Mouse (Mus musculus) embryo, embryonic 10 days (tissue): Measurements from ENCODE around the gene Nelfb.

Source experiments
- DNase-seq: peaks from one replicate; pipeline ENCODE4 v3.0.0-alpha.2; 2015; ENCODE audit warnings: low spot score

Gene Nelfb

DNA sequence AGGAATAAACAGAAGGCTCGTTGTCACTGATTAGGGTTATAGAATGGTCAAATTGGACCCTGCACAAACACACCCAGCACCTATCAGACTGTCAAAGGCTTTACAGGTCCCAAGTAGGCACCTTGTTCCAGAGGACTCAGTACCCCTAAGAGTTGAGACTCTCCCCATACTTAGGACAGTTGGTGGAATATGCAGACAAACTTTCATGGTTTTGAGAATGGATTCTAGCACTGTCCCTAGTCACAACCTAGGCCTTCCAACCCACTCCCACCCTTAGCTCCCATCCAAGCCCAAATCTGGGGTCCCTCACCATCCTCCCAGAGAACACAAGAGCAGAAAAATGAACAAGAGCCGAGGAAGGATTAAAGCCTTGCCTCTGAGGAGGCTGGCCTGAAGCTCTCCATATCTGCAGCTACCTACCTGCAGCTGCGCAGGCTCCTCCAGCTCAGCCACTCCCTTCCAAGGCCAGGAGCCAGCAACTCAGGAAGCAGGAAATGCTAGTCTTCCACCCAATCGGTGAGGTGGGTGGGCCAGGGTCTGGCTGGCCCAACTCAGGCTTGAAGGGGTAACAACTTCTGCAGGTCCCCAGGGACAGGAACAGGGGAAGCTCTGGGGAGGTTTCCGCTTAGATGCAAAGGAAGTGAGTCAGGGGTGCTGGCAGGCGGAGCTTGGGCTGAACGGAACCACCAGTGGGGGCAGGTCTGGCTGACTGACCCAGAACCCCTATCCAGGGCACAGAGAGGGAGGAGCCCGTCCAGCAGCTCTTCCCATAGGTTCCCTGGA lies 14.9 kb downstream of the Nelfb start, which contains the start of gene Tor4a:
Gene Tor4a (minus strand): TSS at position 715 of the 783 bp plus-strand sequence.
- peak; percentile 50 for DNase-seq

GRCm38 (mm10) chr2:25195211-25196156 lies 15.8 kb downstream of the Nelfb start:
- DNase-seq: peak; percentile 37

DNA sequence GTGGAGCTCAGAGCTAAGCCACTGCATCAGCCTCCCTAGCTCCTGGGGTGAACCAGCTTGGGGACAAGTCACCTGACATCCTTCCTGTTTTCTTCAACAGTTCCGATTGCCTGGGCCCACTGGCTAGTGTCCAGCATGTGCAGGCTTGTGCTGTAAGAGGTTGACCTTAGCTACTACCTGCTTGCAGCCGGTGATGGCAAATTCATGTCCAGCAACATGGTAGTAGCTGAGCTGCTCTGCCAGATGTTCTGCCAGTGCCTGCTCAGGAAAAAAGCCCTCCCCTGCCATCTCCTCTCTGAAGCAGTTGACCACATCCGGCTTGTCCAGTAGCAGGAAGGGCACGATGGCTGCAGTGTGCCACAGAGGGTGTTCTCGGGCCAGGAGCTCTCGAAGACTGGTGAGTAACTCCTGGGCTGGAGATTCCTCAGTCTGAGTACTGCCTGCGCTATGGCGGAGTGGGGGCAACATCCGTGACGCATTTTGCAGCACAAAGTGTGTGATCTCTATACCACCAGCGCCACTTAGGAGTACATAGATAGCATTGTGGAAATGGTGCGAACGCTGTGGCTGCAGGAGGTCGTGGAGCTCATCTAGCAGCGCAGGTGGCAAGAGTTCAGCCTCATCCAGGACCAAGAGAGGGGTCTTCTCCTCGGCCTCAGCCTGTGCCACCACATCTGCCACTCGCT lies 16.7 kb downstream of the Nelfb start:
- no peak for DNase-seq

- DNase-seq: no peak
Measured at GRCm38 (mm10) chr2:25194006-25194405, 17.3 kb downstream of the Nelfb start.

DNA sequence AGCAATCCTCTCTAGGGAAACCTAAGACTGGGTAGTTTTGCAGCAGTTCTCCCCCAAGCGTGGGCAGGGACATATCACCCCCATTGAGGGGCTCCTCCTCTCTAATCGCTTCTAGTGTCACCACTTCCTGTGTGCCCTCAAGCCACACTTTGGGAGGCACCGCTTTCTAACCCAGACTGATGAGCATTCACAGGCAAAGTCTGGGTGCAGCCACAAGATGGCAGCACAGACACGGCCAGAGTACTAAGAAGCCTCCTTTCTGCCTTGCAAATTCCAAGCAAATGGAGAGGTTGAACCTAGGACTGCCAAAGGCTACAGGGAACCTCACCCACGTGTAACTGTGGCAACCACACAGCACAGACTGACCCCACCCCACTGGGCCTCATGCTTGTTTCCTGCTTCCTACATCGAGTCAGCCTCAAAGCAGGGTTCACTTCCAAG lies 17.9 kb downstream of the Nelfb start:
- peak; percentile 94 for DNase-seq

DNA sequence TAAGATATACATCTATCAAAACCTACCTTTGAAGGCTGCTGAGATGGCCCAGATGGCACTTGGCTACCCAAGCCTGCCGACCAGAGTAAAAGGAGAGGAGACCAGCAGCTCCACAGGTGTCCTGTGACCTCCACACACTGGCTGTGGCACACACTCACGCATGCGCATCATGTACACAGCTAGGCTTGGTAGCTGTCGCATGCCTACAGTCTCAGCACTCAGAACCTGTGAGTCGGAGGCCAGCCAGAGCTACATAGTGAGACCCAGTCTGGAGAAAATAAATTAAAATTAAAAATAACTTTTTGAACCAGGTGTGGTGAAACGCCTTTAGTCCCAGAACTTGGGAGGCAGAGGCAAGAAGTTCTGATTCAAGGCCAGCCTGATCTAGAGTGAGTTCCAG lies 23.4 kb downstream of the Nelfb start:
- DNase-seq: no peak

- DNase-seq: no peak
Measured at GRCm38 (mm10) chr2:25186575-25186930, 24.7 kb downstream of the Nelfb start.

GRCm38 (mm10) chr2:25185625-25186574 lies 25.4 kb downstream of the Nelfb start:
- peak; percentile 90 for DNase-seq

GRCm38 (mm10) chr2:25184496-25184895 lies 26.8 kb downstream of the Nelfb start:
- no peak for DNase-seq

DNA sequence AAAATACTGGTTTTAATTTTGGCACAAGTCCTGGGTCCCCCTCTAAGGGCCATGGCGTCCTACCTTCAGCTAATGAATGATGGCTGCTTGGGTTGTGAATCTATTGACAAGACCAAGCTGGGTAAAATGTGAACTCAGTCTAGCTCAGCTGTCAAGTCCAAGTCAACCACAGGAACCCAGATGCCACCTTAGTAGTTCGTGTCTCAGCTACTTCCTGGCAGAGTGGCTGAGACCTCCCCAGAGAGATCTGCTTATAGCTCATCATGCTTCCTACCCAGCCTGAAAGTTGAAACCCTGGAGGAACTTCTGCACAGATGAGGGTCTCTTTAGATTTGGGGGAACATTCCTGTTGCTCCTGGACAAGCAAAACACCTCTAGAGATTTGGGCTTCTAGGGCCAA lies 28.0 kb downstream of the Nelfb start:
- no peak for DNase-seq

DNA sequence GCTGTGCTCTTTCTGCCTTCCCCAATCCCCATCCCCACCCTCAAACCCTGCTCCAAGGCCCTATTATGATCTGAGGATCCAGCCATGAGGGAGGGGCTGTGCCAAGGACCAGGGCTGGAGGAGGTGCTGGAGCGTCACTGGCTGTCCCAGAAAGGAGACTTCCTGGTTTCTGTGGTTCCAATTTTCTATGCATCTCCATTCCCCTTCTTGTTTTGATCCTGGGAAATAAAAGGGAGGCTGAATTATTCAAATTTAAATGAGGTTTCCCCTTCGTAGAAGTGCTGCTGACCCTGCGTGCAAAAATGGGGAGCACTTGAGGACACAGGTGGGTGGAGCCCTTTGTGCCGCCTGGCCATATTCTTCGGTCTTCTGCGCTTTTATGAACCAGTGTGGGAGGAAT lies 28.6 kb downstream of the Nelfb start:
- DNase-seq: peak; percentile 32

DNA sequence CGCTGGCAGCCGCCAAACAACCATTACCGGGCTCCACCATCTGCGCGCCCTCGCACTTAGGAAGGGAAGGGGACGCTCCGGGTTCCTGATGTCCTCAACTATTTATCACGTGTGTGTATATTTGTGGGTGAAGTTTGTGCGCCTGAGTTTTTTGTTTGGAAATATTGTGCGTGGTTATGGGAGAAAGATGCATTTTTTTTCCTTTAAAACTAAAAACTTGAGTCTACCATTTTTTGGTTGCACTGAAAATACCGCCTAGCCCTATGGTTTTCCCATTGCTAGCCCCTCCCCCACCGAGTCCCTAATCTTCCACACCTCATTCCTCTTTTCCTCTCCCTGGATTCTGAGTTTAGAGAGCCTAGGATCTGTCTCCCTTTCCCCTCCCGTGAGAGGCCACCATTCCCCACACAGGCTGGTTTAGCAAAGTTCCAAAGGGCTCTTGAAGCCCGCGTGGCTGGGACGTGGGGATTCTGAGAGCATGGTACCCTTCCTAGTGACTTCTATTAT lies 29.3 kb downstream of the Nelfb start:
- peak; percentile 48 for DNase-seq

- DNase-seq: peak; percentile 74
Measured at GRCm38 (mm10) chr2:25180973-25181890, 30.1 kb downstream of the Nelfb start.

GRCm38 (mm10) chr2:25180478-25180903 lies 30.8 kb downstream of the Nelfb start, which contains the start of gene Nrarp:
Nrarp (plus strand) TSS chr2:25180758.
- DNase-seq: peak; percentile 94

GRCm38 (mm10) chr2:25179566-25180217 lies 31.6 kb downstream of the Nelfb start:
- peak; percentile 23 for DNase-seq

DNA sequence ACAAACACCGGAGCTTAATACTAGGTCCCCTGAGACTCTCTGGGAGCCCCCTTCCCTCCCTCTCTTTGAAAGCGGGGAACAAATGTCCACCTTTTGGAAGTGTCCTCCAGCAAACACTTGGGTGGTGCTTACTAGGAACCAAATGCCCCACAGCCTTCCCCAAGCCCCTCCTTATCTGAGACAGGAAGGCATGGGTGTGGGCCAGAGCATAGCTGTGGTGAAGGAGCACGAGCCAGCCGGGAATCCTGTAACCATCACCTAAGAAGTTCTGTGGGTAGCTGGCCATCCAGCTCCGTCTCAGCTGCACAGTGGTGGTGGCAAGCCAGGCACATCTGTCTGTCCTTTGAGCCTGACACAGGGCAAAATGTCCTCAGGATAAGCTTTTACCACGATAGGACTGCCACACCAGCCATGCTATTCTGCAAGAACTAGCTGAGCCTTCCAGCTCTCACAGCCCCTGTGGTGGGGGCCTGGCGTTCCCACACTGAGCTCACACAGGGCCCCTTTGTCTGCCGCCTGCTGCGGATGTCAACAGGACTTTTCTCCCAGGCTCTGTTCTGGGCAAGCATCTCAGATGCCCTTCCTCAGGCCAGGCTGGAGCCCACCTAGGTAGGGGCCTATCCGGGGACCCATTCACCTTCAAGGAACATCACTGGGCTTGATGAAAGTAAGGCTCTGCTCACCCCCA lies 32.9 kb downstream of the Nelfb start:
- DNase-seq: peak; percentile 27

GRCm38 (mm10) chr2:25177685-25178084 lies 33.6 kb downstream of the Nelfb start:
- DNase-seq: peak; percentile 76

- no peak for DNase-seq
Measured at GRCm38 (mm10) chr2:25177076-25177475, 34.2 kb downstream of the Nelfb start.
